Mouse (Mus musculus) stomach, postnatal 0 days (tissue): ENCODE measurements around the gene Drc1. TPM values are rescaled to one million over a fixed set of nuclear protein-coding genes. Genes with fewer than 3 reads are reported as not detected.
A peak's percentile ranks its signal among the peaks of the same experiment; 100 is the strongest.

ENCODE experiments used
- ATAC-seq: fragments of 200-750 bp; cut with Nextera tagmentation; 2 replicates; pipeline ENCODE4 v1.8.0; 2017; ENCODE audit not compliant: low FRiP score, low TSS enrichment
- DNase-seq: peaks from one replicate; pipeline ENCODE4 v3.0.0-alpha.2; 2016; ENCODE audit warnings: low spot score
- H3K27ac ChIP-seq: fragments of 300-500 bp; sonication (generic); replicated peaks from 2 replicates; pipeline ENCODE4 v1.5.1; 2014; ENCODE audit warnings: mild to moderate bottlenecking, control low read depth
- H3K27me3 ChIP-seq: fragments of 300-500 bp; sonication (generic); 2 replicates; pipeline ENCODE4 v1.6.1; 2014; ENCODE audit warnings: low read length; ENCODE audit not compliant: control insufficient read depth, insufficient read depth
- H3K36me3 ChIP-seq: fragments of 300-500 bp; sonication (generic); 2 replicates; pipeline ENCODE4 v1.6.1; 2014; ENCODE audit warnings: low read length, mixed read lengths; ENCODE audit not compliant: control insufficient read depth, insufficient read depth
- H3K4me1 ChIP-seq: fragments of 300-500 bp; sonication (generic); replicated peaks from 2 replicates; pipeline ENCODE4 v1.6.1; 2014; ENCODE audit warnings: antibody characterized with exemption; ENCODE audit not compliant: control insufficient read depth, insufficient read depth
- H3K4me2 ChIP-seq: fragments of 300-500 bp; sonication (generic); replicated peaks from 2 replicates; pipeline ENCODE4 v1.6.1; 2014; ENCODE audit warnings: low read depth, mild to moderate bottlenecking, control low read depth, moderate library complexity
- H3K4me3 ChIP-seq: fragments of 300-500 bp; sonication (generic); 2 replicates; pipeline ENCODE4 v1.5.1; 2014; ENCODE audit warnings: low read depth, low read length, control low read depth
- H3K9ac ChIP-seq: fragments of 300-500 bp; sonication (generic); 2 replicates; pipeline ENCODE4 v1.6.1; 2014; ENCODE audit warnings: mild to moderate bottlenecking, low read length, control low read depth, mixed read lengths
- H3K9me3 ChIP-seq: fragments of 300-500 bp; sonication (generic); 2 replicates; pipeline ENCODE4 v1.6.1; 2016; ENCODE audit warnings: low read length; ENCODE audit not compliant: control insufficient read depth
- CTCF ChIP-seq: IDR thresholded peaks from 2 replicates; pipeline ENCODE4 v1.5.1; 2016; ENCODE audit warnings: antibody characterized with exemption, low read depth, mild to moderate bottlenecking, moderate library complexity
- EP300 ChIP-seq: optimal IDR thresholded peaks from 2 replicates; pipeline ENCODE3; 2016; ENCODE audit warnings: antibody characterized with exemption
- WGBS: fragments of 180-500 bp; shearing (Covaris S2); extraction: QIAGEN DNeasy Blood & Tissue Kit; methylation state at CpG from one replicate; pipeline ENCODE4 v1.1.7; 2014; 5-methylcytosine and 5-hydroxymethylcytosine counted together
- polyA plus RNA-seq: library from polyadenylated mRNA; unstranded; fragments of >200 nt; fragmentation: Nextera tagmentation; extraction: Ambion mirVana; gene quantifications from 2 replicates; pipeline ENCODE4 v1.2.1, GENCODE M21; 2015

The Drc1 gene
- polyA plus RNA-seq, 1 experiment from 2014 or later, result 1.7 TPM

GRCm38 (mm10) chr5:30355114-30355513 is 73.9 kb downstream of the Drc1 start:
- Histone ChIP-seq H3K4me3 (no peak overlapping the region), H3K27me3 (no peaks in the 10 kb centered on the region), H3K4me1 (no peaks in the 10 kb centered on the region), H3K4me2 (no peak overlapping the region), H3K9me3 (no peaks in the 10 kb centered on the region), H3K27ac (no peak overlapping the region), H3K9ac (no peak overlapping the region), H3K36me3 (no peaks in the 10 kb centered on the region)
- 67% methylated on average over 6 of the region's 7 CpGs for WGBS
- ATAC-seq (no peak), DNase-seq (no peak)
- TF ChIP-seq CTCF (no peak), EP300 (no peak)

- Histone ChIP-seq H3K4me1 (no peaks in the 10 kb centered on the region), H3K27me3 (no peaks in the 10 kb centered on the region), H3K9me3 (no peaks in the 10 kb centered on the region), H3K4me2 (no peak overlapping the region), H3K9ac (no peak overlapping the region), H3K36me3 (no peaks in the 10 kb centered on the region), H3K4me3 (no peak overlapping the region), H3K27ac (no peak overlapping the region)
- TF ChIP-seq CTCF (no peak), EP300 (no peak)
- 73% methylated on average over 14 of the region's 14 CpGs for WGBS
- no peak for DNase-seq
- ATAC-seq, result no peak
These were observed 74.5 kb downstream of the Drc1 start for GRCm38 (mm10) chr5:30355559-30356159.

GRCm38 (mm10) chr5:30356647-30357046 is 75.5 kb downstream of the Drc1 start:
- TF ChIP-seq EP300, result no peak
- no peak for TF ChIP-seq CTCF
- peak; percentile 54; the same call in 1 of the 2 replicates for ATAC-seq
- H3K9me3 ChIP-seq, result no peaks in the 10 kb centered on the region

GRCm38 (mm10) chr5:30358436-30359099 is 77.4 kb downstream of the Drc1 start:
- H3K27ac ChIP-seq, result no peak overlapping the region
- H3K4me1 ChIP-seq, result no peaks in the 10 kb centered on the region
- no peaks in the 10 kb centered on the region for H3K9me3 ChIP-seq
- no peak for DNase-seq
- H3K27me3 ChIP-seq, result no peaks in the 10 kb centered on the region
- ATAC-seq, result no peak
- TF ChIP-seq CTCF, result no peak
- no peak for TF ChIP-seq EP300
- WGBS, result 61% methylated on average over 10 of the region's 10 CpGs
- H3K9ac ChIP-seq, result no peak overlapping the region
- H3K4me3 ChIP-seq, result no peak overlapping the region
- no peak overlapping the region for H3K4me2 ChIP-seq
- H3K36me3 ChIP-seq, result no peaks in the 10 kb centered on the region

More at GRCm38 (mm10) chr5:30356647-30357046, 75.5 kb downstream of the Drc1 start:
- Histone ChIP-seq H3K36me3 (no peaks in the 10 kb centered on the region), H3K27me3 (no peaks in the 10 kb centered on the region), H3K27ac (no peak overlapping the region), H3K9ac (no peak overlapping the region), H3K4me3 (no peak overlapping the region), H3K4me2 (no peak overlapping the region), H3K4me1 (no peaks in the 10 kb centered on the region)
- WGBS, result 56% methylated on average over 7 of the region's 7 CpGs
- peak; percentile 37 for DNase-seq

GRCm38 (mm10) chr5:30367405-30367804 is 86.2 kb downstream of the Drc1 start:
- H3K4me3 ChIP-seq, result no peak overlapping the region

GRCm38 (mm10) chr5:30369426-30369825 is 88.2 kb downstream of the Drc1 start:
- WGBS, result 47% methylated on average over 5 of the region's 5 CpGs
- TF ChIP-seq CTCF, result no peak
- TF ChIP-seq EP300, result no peak
- no peaks in the 10 kb centered on the region for H3K4me1 ChIP-seq
- H3K27me3 ChIP-seq, result no peaks in the 10 kb centered on the region
- DNase-seq (peak; percentile 70), ATAC-seq (no peak)
- H3K36me3 ChIP-seq, result no peaks in the 10 kb centered on the region
- no peak overlapping the region for H3K4me3 ChIP-seq
- H3K4me2 ChIP-seq, result no peak overlapping the region
- H3K9ac ChIP-seq, result no peak overlapping the region
- no peaks in the 10 kb centered on the region for H3K9me3 ChIP-seq
- no peak overlapping the region for H3K27ac ChIP-seq

More at GRCm38 (mm10) chr5:30367405-30367804, 86.2 kb downstream of the Drc1 start:
- H3K9me3 ChIP-seq, result no peaks in the 10 kb centered on the region
- H3K4me2 ChIP-seq, result no peak overlapping the region
- H3K9ac ChIP-seq, result no peak overlapping the region
- no peak overlapping the region for H3K27ac ChIP-seq
- TF ChIP-seq CTCF (no peak), EP300 (no peak)
- no peaks in the 10 kb centered on the region for H3K27me3 ChIP-seq
- H3K36me3 ChIP-seq, result no peaks in the 10 kb centered on the region
- H3K4me1 ChIP-seq, result no peaks in the 10 kb centered on the region
- WGBS, result 71% methylated on average over 8 of the region's 8 CpGs
- ATAC-seq (no peak), DNase-seq (no peak)
